Mouse (Mus musculus): ENCODE results near the gene Hspa1l.

DNA sequence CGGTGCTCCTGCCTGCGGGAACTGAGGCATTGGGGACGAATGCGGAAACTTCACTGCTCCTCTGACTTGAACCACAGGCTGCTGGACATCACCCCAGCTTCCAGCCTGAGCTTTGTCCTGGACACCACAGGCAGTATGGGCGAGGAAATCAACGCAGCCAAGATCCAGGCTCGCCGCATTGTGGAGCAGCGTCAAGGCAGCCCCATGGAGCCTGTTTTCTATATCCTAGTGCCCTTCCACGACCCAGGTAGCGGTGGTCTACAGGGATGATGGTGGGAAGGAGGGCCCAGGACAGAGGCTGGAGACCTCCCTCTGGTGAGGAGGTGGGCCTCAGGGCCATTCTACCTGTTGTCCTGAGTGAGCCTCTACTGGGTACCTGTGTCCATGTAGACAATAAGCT lies 47.4 kb downstream of the Hspa1l start:
- no peak for TF ChIP-seq CTCF (IDR thresholded peaks at IDR 0.05; ENCODE audit: borderline replicate concordance, control insufficient read depth, extremely low read depth, insufficient read depth, low read length, poor library complexity)
- no peak for TF ChIP-seq POLR2A (IDR thresholded peaks at IDR 0.05; ENCODE audit: control insufficient read depth, extremely low read depth, insufficient read depth, low read length, poor library complexity)
